Mouse (Mus musculus) heart, adult 10 weeks (tissue): ENCODE results near the gene Tmem81. TPM values are rescaled to one million over a fixed set of nuclear protein-coding genes. Genes with fewer than 3 reads are reported as not detected.

Experiments used
- polyA plus RNA-seq: library from polyadenylated mRNA; stranded (reverse); fragments of 350-450 nt; fragmentation: Illumina TruSeq; extraction: RNeasy Lipid Tissue Mini Kit (QIAGEN cat#74804); gene quantifications from one replicate; pipeline ENCODE4 v1.2.3, GENCODE M21; 2014; ENCODE audit warnings: low read depth, low replicate concordance

The Tmem81 gene
- 2.6 TPM for polyA plus RNA-seq

GRCm38 (mm10) chr1:132506058-132506457, at the start of gene Tmem81:
Gene Tmem81 (plus strand): TSS chr1:132506230.

GRCm38 (mm10) chr1:132476928-132477691, 28.9 kb upstream of the Tmem81 start, which contains the start of gene Rbbp5:
Gene Rbbp5 (plus strand): TSS chr1:132477365.

GRCm38 (mm10) chr1:132542762-132543306, 36.8 kb downstream of the Tmem81 start, which contains the start of gene Cntn2:
Gene Cntn2 (minus strand): TSS chr1:132543256.

Other genes with a start within 250 kb of the Tmem81 start
- gene Klhdc8a, start 207.6 kb upstream of the Tmem81 start, polyA plus RNA-seq: 11.4 TPM
- gene Nuak2, start 190.1 kb upstream of the Tmem81 start, polyA plus RNA-seq: 2.3 TPM
- gene Tmcc2, start 114.9 kb upstream of the Tmem81 start, polyA plus RNA-seq: 20.2 TPM
- 12.8 TPM for gene Dstyk, start 88.7 kb upstream of the Tmem81 start, polyA plus RNA-seq
- 27.0 TPM for gene Rbbp5, start 28.9 kb upstream of the Tmem81 start, polyA plus RNA-seq
- gene Cntn2, start 37.0 kb downstream of the Tmem81 start, polyA plus RNA-seq: 6.3 TPM
- gene Nfasc, start 235.6 kb downstream of the Tmem81 start, polyA plus RNA-seq: 0.31 TPM